Mouse (Mus musculus) limb, embryonic 11.5 days (tissue): ENCODE results near the gene Hnrnpa1. TPM values are rescaled to one million over a fixed set of nuclear protein-coding genes. Genes with fewer than 3 reads are reported as not detected.

ENCODE experiments used
- ATAC-seq: fragments of 200-750 bp; cut with Nextera tagmentation; 2 replicates; pipeline ENCODE4 v1.8.0; 2017; ENCODE audit warnings: low read depth; ENCODE audit not compliant: insufficient number of reproducible peaks, low FRiP score, low TSS enrichment
- DNase-seq: peaks from one replicate; pipeline ENCODE4 v3.0.0-alpha.2; 2015; ENCODE audit warnings: low spot score
- H3K27ac ChIP-seq: fragments of 300-500 bp; sonication (generic); replicated peaks from 2 replicates; pipeline ENCODE4 v1.5.1; 2014; ENCODE audit warnings: low read depth, mild to moderate bottlenecking, low read length
- H3K27me3 ChIP-seq: fragments of 300-500 bp; sonication (generic); 2 replicates; pipeline ENCODE4 v1.6.1; 2014; ENCODE audit warnings: mild to moderate bottlenecking, low read length, mixed read lengths; ENCODE audit not compliant: control insufficient read depth, insufficient read depth
- H3K36me3 ChIP-seq: fragments of 300-500 bp; sonication (generic); 2 replicates; pipeline ENCODE4 v1.6.1; 2014; ENCODE audit warnings: mild to moderate bottlenecking, low read length, moderate library complexity, mixed read lengths; ENCODE audit not compliant: control insufficient read depth, insufficient read depth
- H3K4me1 ChIP-seq: fragments of 300-500 bp; sonication (generic); 2 replicates; pipeline ENCODE4 v1.6.1; 2014; ENCODE audit warnings: low read length, mixed read lengths; ENCODE audit not compliant: control insufficient read depth, insufficient read depth
- H3K4me2 ChIP-seq: fragments of 300-500 bp; sonication (generic); 2 replicates; pipeline ENCODE4 v1.6.1; 2014; ENCODE audit warnings: low read depth, mild to moderate bottlenecking, moderate library complexity; ENCODE audit not compliant: severe bottlenecking
- H3K4me3 ChIP-seq: fragments of 300-500 bp; sonication (generic); 2 replicates; pipeline ENCODE4 v1.5.1; 2014; ENCODE audit warnings: low read depth, low read length
- H3K9ac ChIP-seq: fragments of 300-500 bp; sonication (generic); 2 replicates; pipeline ENCODE4 v1.6.1; 2014; ENCODE audit warnings: mild to moderate bottlenecking, low read length
- H3K9me3 ChIP-seq: fragments of 300-500 bp; sonication (generic); 2 replicates; pipeline ENCODE4 v1.6.1; 2016; ENCODE audit warnings: low read length; ENCODE audit not compliant: control insufficient read depth
- WGBS: fragments of 180-500 bp; shearing (Covaris S2); extraction: QIAGEN DNeasy Blood & Tissue Kit; methylation state at CpG from one replicate; pipeline ENCODE4 v1.1.7; 2014; 5-methylcytosine and 5-hydroxymethylcytosine counted together
- polyA plus RNA-seq: library from polyadenylated mRNA; unstranded; fragments of >200 nt; fragmentation: Nextera tagmentation; extraction: Ambion mirVana; gene quantifications from 2 replicates; pipeline ENCODE4 v1.2.1, GENCODE M21; 2014

Gene Hnrnpa1
- polyA plus RNA-seq, 1 experiment from 2014 or later = 1,585 TPM

GRCm38 (mm10) chr15:103214971-103215907 lies 25.0 kb upstream of the Hnrnpa1 start:
- Histone ChIP-seq H3K36me3 (peaks cover 12% of the 10 kb centered on the region; the same call in 1 of the 2 replicates), H3K27ac (peak overlapping the region; percentile 96), H3K27me3 (no peaks in the 10 kb centered on the region), H3K9me3 (no peaks in the 10 kb centered on the region), H3K4me2 (peak overlapping the region; percentile 67), H3K9ac (peak overlapping the region; percentile 43; the same call in 1 of the 2 replicates), H3K4me1 (peaks cover 12% of the 10 kb centered on the region), H3K4me3 (peak overlapping the region; percentile 22)
- under 1% methylated on average over 15 of the region's 15 CpGs for WGBS
- DNase-seq (peak; percentile 92), ATAC-seq (peak; percentile 96)

GRCm38 (mm10) chr15:103216052-103216451 lies 24.2 kb upstream of the Hnrnpa1 start:
- ATAC-seq (no peak), DNase-seq (no peak)
- H3K9ac ChIP-seq = no peak overlapping the region
- WGBS = 19% methylated on average over 2 of the region's 2 CpGs
- H3K27ac ChIP-seq = peak overlapping the region; percentile 96
- peaks cover 6% of the 10 kb centered on the region; the same call in 1 of the 2 replicates for H3K36me3 ChIP-seq
- H3K4me2 ChIP-seq = peak overlapping the region; percentile 67
- no peaks in the 10 kb centered on the region for H3K9me3 ChIP-seq
- no peaks in the 10 kb centered on the region for H3K27me3 ChIP-seq
- H3K4me1 ChIP-seq = peaks cover 12% of the 10 kb centered on the region
- no peak overlapping the region for H3K4me3 ChIP-seq

GRCm38 (mm10) chr15:103220785-103221184 lies 19.4 kb upstream of the Hnrnpa1 start:
- Histone ChIP-seq H3K9ac (no peak overlapping the region), H3K27me3 (no peaks in the 10 kb centered on the region), H3K27ac (no peak overlapping the region), H3K4me1 (peaks cover 8% of the 10 kb centered on the region), H3K4me3 (no peak overlapping the region), H3K36me3 (no peaks in the 10 kb centered on the region), H3K4me2 (no peak overlapping the region), H3K9me3 (no peaks in the 10 kb centered on the region)
- no peak for DNase-seq
- ATAC-seq = no peak
- WGBS = 81% methylated on average over 3 of the region's 3 CpGs

GRCm38 (mm10) chr15:103221386-103221785 lies 18.8 kb upstream of the Hnrnpa1 start:
- peaks cover 5% of the 10 kb centered on the region; the same call in 1 of the 2 replicates for H3K4me1 ChIP-seq
- ATAC-seq (no peak), DNase-seq (no peak)
- H3K4me2 ChIP-seq = no peak overlapping the region
- H3K4me3 ChIP-seq = no peak overlapping the region
- no peaks in the 10 kb centered on the region for H3K9me3 ChIP-seq
- H3K36me3 ChIP-seq = no peaks in the 10 kb centered on the region
- H3K27me3 ChIP-seq = no peaks in the 10 kb centered on the region
- WGBS = 92% methylated on average over 1 of the region's 1 CpGs
- H3K9ac ChIP-seq = no peak overlapping the region
- H3K27ac ChIP-seq = no peak overlapping the region

GRCm38 (mm10) chr15:103224161-103224560 lies 16.1 kb upstream of the Hnrnpa1 start:
- no peak for DNase-seq
- H3K4me1 ChIP-seq = no peaks in the 10 kb centered on the region
- H3K27ac ChIP-seq = no peak overlapping the region
- no peaks in the 10 kb centered on the region for H3K27me3 ChIP-seq
- H3K36me3 ChIP-seq = no peaks in the 10 kb centered on the region
- no peak for ATAC-seq
- H3K4me3 ChIP-seq = no peak overlapping the region
- H3K9ac ChIP-seq = no peak overlapping the region
- no peak overlapping the region for H3K4me2 ChIP-seq
- no peaks in the 10 kb centered on the region for H3K9me3 ChIP-seq
- WGBS = 88% methylated on average over 2 of the region's 2 CpGs

GRCm38 (mm10) chr15:103227022-103227421 lies 13.2 kb upstream of the Hnrnpa1 start:
- H3K9ac ChIP-seq = no peak overlapping the region
- no peak overlapping the region for H3K4me2 ChIP-seq
- 91% methylated on average over 3 of the region's 3 CpGs for WGBS
- no peaks in the 10 kb centered on the region for H3K27me3 ChIP-seq
- H3K9me3 ChIP-seq = no peaks in the 10 kb centered on the region
- no peak overlapping the region for H3K4me3 ChIP-seq
- DNase-seq (no peak), ATAC-seq (no peak)
- H3K4me1 ChIP-seq = no peaks in the 10 kb centered on the region
- no peak overlapping the region for H3K27ac ChIP-seq
- no peaks in the 10 kb centered on the region for H3K36me3 ChIP-seq

GRCm38 (mm10) chr15:103227572-103227971 lies 12.7 kb upstream of the Hnrnpa1 start:
- ATAC-seq = no peak
- no peak for DNase-seq
- Histone ChIP-seq H3K27ac (no peak overlapping the region), H3K4me1 (no peaks in the 10 kb centered on the region), H3K36me3 (no peaks in the 10 kb centered on the region), H3K4me2 (no peak overlapping the region), H3K9me3 (no peaks in the 10 kb centered on the region), H3K4me3 (no peak overlapping the region), H3K27me3 (no peaks in the 10 kb centered on the region), H3K9ac (no peak overlapping the region)
- 92% methylated on average over 2 of the region's 2 CpGs for WGBS

- H3K9me3 ChIP-seq = no peaks in the 10 kb centered on the region
- no peak for DNase-seq
- no peak for ATAC-seq
- no peaks in the 10 kb centered on the region for H3K4me1 ChIP-seq
- no peak overlapping the region for H3K4me3 ChIP-seq
- 80% methylated on average over 2 of the region's 2 CpGs for WGBS
- no peaks in the 10 kb centered on the region for H3K27me3 ChIP-seq
- H3K4me2 ChIP-seq = no peak overlapping the region
- no peaks in the 10 kb centered on the region for H3K36me3 ChIP-seq
- no peak overlapping the region for H3K27ac ChIP-seq
- no peak overlapping the region for H3K9ac ChIP-seq
These were observed 11.3 kb upstream of the Hnrnpa1 start for GRCm38 (mm10) chr15:103228904-103229303.
